Mouse (Mus musculus): ENCODE data around the gene Usp37. TPM values are rescaled to one million over a fixed set of nuclear protein-coding genes. Genes with fewer than 3 reads are reported as not detected.
A peak's percentile ranks its signal among the peaks of the same experiment; 100 is the strongest.

The Usp37 gene
- polyA plus RNA-seq, 1 experiment from 2014 or later, result 24.1 TPM

MicroRNAs encoded within 50 kb of the gene (microRNA counts, 519-probe panel; counts per million panel counts)
- 3,699 counts per million, percentile 55 among the panel's probes with 10 or more counts for microRNA mmu-miR-26b

Small RNA genes within 50 kb of the gene (microRNA-seq; reads per million reads assigned to microRNA genes)
- gene Gm25035, result not detected
- 10,073 reads per million, percentile 96 among the genes with 10 or more reads in this experiment for gene Mir26b

Other genes starting within 250 kb of the Usp37 start
- gene Tmbim1, start 238.7 kb downstream of the Usp37 start, polyA plus RNA-seq (2015; fragmentation: Nextera tagmentation; extraction: Ambion mirVana), result 9.0 and 10.9 TPM in 2 replicates
- 0.73 and 1.1 TPM in 2 replicates for gene Catip, start 182.2 kb downstream of the Usp37 start, polyA plus RNA-seq (2015; fragmentation: Nextera tagmentation; extraction: Ambion mirVana)
- gene Slc11a1, start 169.1 kb downstream of the Usp37 start, polyA plus RNA-seq (2015; fragmentation: Nextera tagmentation; extraction: Ambion mirVana), result 2.7 and 3.1 TPM in 2 replicates
- 22.5 and 27.1 TPM in 2 replicates for gene Ctdsp1, start 152.8 kb downstream of the Usp37 start, polyA plus RNA-seq (2015; fragmentation: Nextera tagmentation; extraction: Ambion mirVana)
- 0.10 and 0.12 TPM in 2 replicates for gene Vil1, start 134.9 kb downstream of the Usp37 start, polyA plus RNA-seq (2015; fragmentation: Nextera tagmentation; extraction: Ambion mirVana)
- gene Cnot9, start 38.2 kb downstream of the Usp37 start, polyA plus RNA-seq (2015; fragmentation: Nextera tagmentation; extraction: Ambion mirVana), result 46.8 and 48.9 TPM in 2 replicates
- gene Plcd4, start 1.4 kb downstream of the Usp37 start, polyA plus RNA-seq (2015; fragmentation: Nextera tagmentation; extraction: Ambion mirVana), result 6.5 and 8.7 TPM in 2 replicates
- 6.7 and 7.5 TPM in 2 replicates for gene Zfp142, start 44.0 kb upstream of the Usp37 start, polyA plus RNA-seq (2015; fragmentation: Nextera tagmentation; extraction: Ambion mirVana)
- gene Bcs1l, start 44.0 kb upstream of the Usp37 start, polyA plus RNA-seq (2015; fragmentation: Nextera tagmentation; extraction: Ambion mirVana), result 21.7 and 22.2 TPM in 2 replicates
- 42.7 and 44.6 TPM in 2 replicates for gene Rnf25, start 57.1 kb upstream of the Usp37 start, polyA plus RNA-seq (2015; fragmentation: Nextera tagmentation; extraction: Ambion mirVana)
- 16.5 and 19.7 TPM in 2 replicates for gene Stk36, start 57.2 kb upstream of the Usp37 start, polyA plus RNA-seq (2015; fragmentation: Nextera tagmentation; extraction: Ambion mirVana)
- 7.7 and 9.7 TPM in 2 replicates for gene Ttll4, start 117.5 kb upstream of the Usp37 start, polyA plus RNA-seq (2015; fragmentation: Nextera tagmentation; extraction: Ambion mirVana)
- 2.9 and 4.0 TPM in 2 replicates for gene Cyp27a1, start 169.3 kb upstream of the Usp37 start, polyA plus RNA-seq (2015; fragmentation: Nextera tagmentation; extraction: Ambion mirVana)
- gene Prkag3, start 204.9 kb upstream of the Usp37 start, polyA plus RNA-seq (2015; fragmentation: Nextera tagmentation; extraction: Ambion mirVana), result 0.39 TPM in 1 of 2 replicates, not detected in the other
- 8.9 and 10.0 TPM in 2 replicates for gene Wnt6, start 227.6 kb upstream of the Usp37 start, polyA plus RNA-seq (2015; fragmentation: Nextera tagmentation; extraction: Ambion mirVana)
- 0.13 and 0.15 TPM in 2 replicates for gene Wnt10a, start 247.2 kb upstream of the Usp37 start, polyA plus RNA-seq (2015; fragmentation: Nextera tagmentation; extraction: Ambion mirVana)

All from neural tube, embryonic 13.5 days (tissue).